Mouse (Mus musculus) CH12.LX (cell line): Measurements from ENCODE around the gene Dok5.

Experiments used
- BHLHE40 ChIP-seq: IDR thresholded peaks from 2 replicates; pipeline ENCODE4 v1.6.1; 2011; ENCODE audit warnings: mild to moderate bottlenecking, low read depth, low read length, improper control_type of control experiment
- CHD2 ChIP-seq: IDR thresholded peaks from 2 replicates; pipeline ENCODE4 v1.6.1; 2011; ENCODE audit warnings: low read length, improper control_type of control experiment
- CTCF ChIP-seq, 2 experiments: IDR thresholded peaks in 1 of 2; conservative IDR thresholded peaks in 1 of 2; 2 replicates each; pipeline ENCODE4 v1.5.1; 2011 to 2012; ENCODE audit warnings: low read depth in 2 of 2, low read length in 2 of 2, improper control_type of control experiment in 1 of 2, inconsistent platforms in 1 of 2, mild to moderate bottlenecking in 1 of 2, moderate library complexity in 1 of 2
- EP300 ChIP-seq: IDR thresholded peaks from 2 replicates; pipeline ENCODE4 v1.6.1; 2011; ENCODE audit warnings: low read length, improper control_type of control experiment
- GABPA ChIP-seq: IDR thresholded peaks from 2 replicates; pipeline ENCODE4 v1.6.1; 2012; ENCODE audit warnings: low read depth, low read length, improper control_type of control experiment, inconsistent platforms; ENCODE audit not compliant: insufficient replicate concordance
- IRF4 ChIP-seq: IDR thresholded peaks from 2 replicates; pipeline ENCODE4 v1.6.1; 2014; ENCODE audit warnings: low read depth, mild to moderate bottlenecking, inconsistent platforms, low read length, improper control_type of control experiment
- MAFK ChIP-seq: IDR thresholded peaks from 2 replicates; pipeline ENCODE4 v1.6.1; 2011; ENCODE audit warnings: low read length, improper control_type of control experiment; ENCODE audit not compliant: insufficient replicate concordance
- MAX ChIP-seq: IDR thresholded peaks from 2 replicates; pipeline ENCODE4 v1.6.1; 2011; ENCODE audit warnings: low read length, improper control_type of control experiment
- NRF1 ChIP-seq: IDR thresholded peaks from 2 replicates; pipeline ENCODE4 v1.6.1; 2014; ENCODE audit warnings: low read depth, mild to moderate bottlenecking, inconsistent platforms, low read length, improper control_type of control experiment, moderate library complexity
- POLR2A ChIP-seq: IDR thresholded peaks from 2 replicates; pipeline ENCODE4 v1.6.1; 2011; ENCODE audit warnings: low read depth, mild to moderate bottlenecking, improper control_type of control experiment, low read length
- ZNF384 ChIP-seq: IDR thresholded peaks from 2 replicates; pipeline ENCODE4 v1.6.1; 2012; ENCODE audit warnings: low read depth, low read length, improper control_type of control experiment, inconsistent platforms

- no peak for TF ChIP-seq GABPA
- no peak for TF ChIP-seq IRF4
- no peak for TF ChIP-seq MAX
- no peak for TF ChIP-seq CTCF (conservative IDR thresholded peaks at IDR 0.05 in 1 of 2, IDR thresholded peaks at IDR 0.05 in 1 of 2; ENCODE audit: low read depth in 2 of 2, low read length in 2 of 2)
- TF ChIP-seq CHD2, result no peak
- no peak for TF ChIP-seq MAFK
- TF ChIP-seq ZNF384, result no peak
- no peak for TF ChIP-seq POLR2A
- no peak for TF ChIP-seq BHLHE40
- no peak for TF ChIP-seq EP300
- no peak for TF ChIP-seq NRF1
Observed at GRCm38 (mm10) chr2:170738891-170739290, 7.3 kb downstream of the Dok5 start.
